Mouse (Mus musculus) kidney, embryonic 15.5 days (tissue): ENCODE measurements around the gene Homer3. TPM values are rescaled to one million over a fixed set of nuclear protein-coding genes. Genes with fewer than 3 reads are reported as not detected.

ENCODE experiments used
- ATAC-seq: fragments of 200-750 bp; cut with Nextera tagmentation; replicated peaks from 2 replicates; pipeline ENCODE4 v1.8.0; 2017; ENCODE audit warnings: moderate TSS enrichment; ENCODE audit not compliant: low FRiP score
- H3K27ac ChIP-seq: fragments of 300-500 bp; sonication (generic); 2 replicates; pipeline ENCODE4 v1.5.1; 2015; ENCODE audit warnings: mild to moderate bottlenecking, inconsistent platforms
- H3K27me3 ChIP-seq: fragments of 300-500 bp; sonication (generic); 2 replicates; pipeline ENCODE4 v1.6.1; 2015; ENCODE audit warnings: inconsistent platforms
- H3K36me3 ChIP-seq: fragments of 300-500 bp; sonication (generic); 2 replicates; pipeline ENCODE4 v1.6.1; 2015; ENCODE audit warnings: inconsistent platforms
- H3K4me1 ChIP-seq: fragments of 300-500 bp; sonication (generic); 2 replicates; pipeline ENCODE4 v1.6.1; 2015; ENCODE audit warnings: inconsistent platforms
- H3K4me2 ChIP-seq: fragments of 300-500 bp; sonication (generic); 2 replicates; pipeline ENCODE4 v1.6.1; 2015; ENCODE audit warnings: moderate library complexity, mild to moderate bottlenecking, inconsistent platforms
- H3K4me3 ChIP-seq: fragments of 300-500 bp; sonication (generic); replicated peaks from 2 replicates; pipeline ENCODE4 v1.5.1; 2015; ENCODE audit warnings: mild to moderate bottlenecking, inconsistent platforms
- H3K9ac ChIP-seq: fragments of 300-500 bp; sonication (generic); 2 replicates; pipeline ENCODE4 v1.6.1; 2015; ENCODE audit warnings: mild to moderate bottlenecking, inconsistent platforms
- H3K9me3 ChIP-seq: fragments of 300-500 bp; sonication (generic); replicated peaks from 2 replicates; pipeline ENCODE4 v1.6.1; 2016; ENCODE audit warnings: inconsistent platforms
- WGBS: fragments of 180-500 bp; shearing (Covaris S2); methylation state at CpG from one replicate; pipeline ENCODE4 v1.1.7; 2015; ENCODE audit warnings: mixed read lengths; 5-methylcytosine and 5-hydroxymethylcytosine counted together
- polyA plus RNA-seq: library from polyadenylated mRNA; unstranded; fragments of >200 nt; fragmentation: Nextera tagmentation; extraction: Ambion mirVana; gene quantifications from 2 replicates; pipeline ENCODE4 v1.2.1, GENCODE M21; 2015

Homer3 gene
- polyA plus RNA-seq, 1 experiment from 2014 or later = 79.9 TPM

DNA sequence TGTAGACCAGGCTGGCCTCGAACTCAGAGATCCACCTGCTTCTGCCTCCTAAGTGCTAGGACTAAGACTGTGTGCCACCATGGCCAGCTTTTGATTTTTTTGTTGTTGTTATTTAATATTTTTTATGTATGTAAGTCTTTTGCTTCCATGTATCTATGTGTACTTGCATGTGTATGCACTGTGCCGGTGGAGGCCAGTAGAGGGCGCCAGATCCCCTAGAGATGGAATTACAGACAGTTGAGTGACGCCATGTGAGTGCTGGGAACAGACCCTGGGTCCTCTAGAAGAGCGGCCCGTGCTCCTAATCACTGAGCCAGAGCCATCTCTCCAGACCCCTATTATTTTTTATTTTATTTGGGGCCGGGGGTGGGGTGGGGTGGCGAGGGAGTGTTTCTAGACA is 4.1 kb downstream of the Homer3 start:
- Histone ChIP-seq H3K27ac (no peak overlapping the region), H3K36me3 (peaks cover 72% of the 10 kb centered on the region), H3K27me3 (no peaks in the 10 kb centered on the region), H3K4me1 (peaks cover 25% of the 10 kb centered on the region), H3K9me3 (no peaks in the 10 kb centered on the region), H3K4me3 (no peak overlapping the region), H3K4me2 (no peak overlapping the region), H3K9ac (no peak overlapping the region)
- WGBS = 91% methylated on average over 8 of the region's 8 CpGs
- ATAC-seq = no peak

DNA sequence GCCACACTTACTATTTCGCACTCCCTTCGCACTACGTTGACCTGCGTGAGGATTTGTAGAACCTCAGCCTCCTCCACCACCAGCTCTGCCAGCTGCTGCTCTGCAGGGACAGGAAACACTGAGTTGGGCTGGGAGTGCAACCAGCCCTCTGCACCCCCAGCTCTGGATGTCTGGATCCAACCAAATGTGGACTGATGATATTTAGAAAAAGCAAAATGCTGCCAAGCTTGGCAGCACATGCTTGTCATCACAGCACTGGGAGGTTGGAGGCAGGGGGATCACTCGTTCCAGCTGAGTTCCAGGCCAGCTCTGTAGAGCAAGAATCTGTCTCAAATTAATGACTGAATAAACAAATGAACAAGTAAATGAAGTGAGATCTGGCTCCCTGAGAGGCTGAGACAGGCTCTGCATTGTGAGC is 11.4 kb downstream of the Homer3 start:
- H3K36me3 ChIP-seq = peaks cover 95% of the 10 kb centered on the region
- no peak overlapping the region for H3K4me3 ChIP-seq
- WGBS = 56% methylated on average over 5 of the region's 5 CpGs
- ATAC-seq = 0 out of 2 replicates have a peak, but pooled peaks have one; percentile 9
- peak overlapping the region; percentile 56; the same call in 1 of the 2 replicates for H3K27ac ChIP-seq
- H3K9ac ChIP-seq = no peak overlapping the region
- no peaks in the 10 kb centered on the region for H3K9me3 ChIP-seq
- H3K4me2 ChIP-seq = no peak overlapping the region
- no peaks in the 10 kb centered on the region for H3K27me3 ChIP-seq
- H3K4me1 ChIP-seq = peaks cover 8% of the 10 kb centered on the region; the same call in 1 of the 2 replicates

- Histone ChIP-seq H3K9ac (no peak overlapping the region), H3K4me2 (peak overlapping the region; percentile 87; the same call in 1 of the 2 replicates), H3K36me3 (peaks cover 59% of the 10 kb centered on the region), H3K9me3 (no peaks in the 10 kb centered on the region), H3K27me3 (no peaks in the 10 kb centered on the region), H3K27ac (no peak overlapping the region), H3K4me1 (peaks cover 31% of the 10 kb centered on the region), H3K4me3 (peak overlapping the region; percentile 97)
- no peak for ATAC-seq
- 85% methylated on average over 3 of the region's 3 CpGs for WGBS
These were observed 18.3 kb downstream of the Homer3 start for GRCm38 (mm10) chr8:70300881-70301280.

- H3K27ac ChIP-seq = peak within 1 kb of the TSS; percentile 88
- H3K36me3 ChIP-seq = peaks cover 59% of the 10 kb centered on the region
- H3K27me3 ChIP-seq = no peaks in the 10 kb centered on the region
- no peaks in the 10 kb centered on the region for H3K9me3 ChIP-seq
- peak within 1 kb of the TSS; percentile 91 for H3K9ac ChIP-seq
- WGBS = 0% methylated on average over 40 of the region's 40 CpGs
- H3K4me1 ChIP-seq = peaks cover 31% of the 10 kb centered on the region
- peak within 1 kb of the TSS; percentile 97 for H3K4me3 ChIP-seq
- H3K4me2 ChIP-seq = peak within 1 kb of the TSS; percentile 87
- peak; percentile 92 for ATAC-seq
These were observed 19.8 kb downstream of the Homer3 start, which contains the start of the genes Ddx49 and Cope for GRCm38 (mm10) chr8:70302358-70302890. Ddx49 (minus strand) TSS chr8:70302489. Cope (plus strand) TSS chr8:70302518.

- H3K27me3 ChIP-seq = no peaks in the 10 kb centered on the region
- H3K9me3 ChIP-seq = no peaks in the 10 kb centered on the region
- peak overlapping the region; percentile 87 for H3K4me2 ChIP-seq
- H3K9ac ChIP-seq = peak overlapping the region; percentile 91
- H3K4me3 ChIP-seq = peak overlapping the region; percentile 97
- peak; percentile 54 for ATAC-seq
- H3K4me1 ChIP-seq = peaks cover 31% of the 10 kb centered on the region
- H3K36me3 ChIP-seq = peaks cover 59% of the 10 kb centered on the region
- 5% methylated on average over 16 of the region's 16 CpGs for WGBS
- H3K27ac ChIP-seq = peak overlapping the region; percentile 88
These were observed 20.3 kb downstream of the Homer3 start for GRCm38 (mm10) chr8:70302901-70303300.

GRCm38 (mm10) chr8:70309311-70309710 is 26.7 kb downstream of the Homer3 start:
- ATAC-seq = no peak
- H3K27me3 ChIP-seq = no peaks in the 10 kb centered on the region
- no peak overlapping the region for H3K27ac ChIP-seq
- peaks cover 93% of the 10 kb centered on the region for H3K36me3 ChIP-seq
- WGBS = 35% methylated on average over 2 of the region's 2 CpGs
- H3K4me2 ChIP-seq = no peak overlapping the region
- no peak overlapping the region for H3K4me3 ChIP-seq
- H3K4me1 ChIP-seq = peaks cover 2% of the 10 kb centered on the region; the same call in 1 of the 2 replicates
- no peak overlapping the region for H3K9ac ChIP-seq
- no peaks in the 10 kb centered on the region for H3K9me3 ChIP-seq

DNA sequence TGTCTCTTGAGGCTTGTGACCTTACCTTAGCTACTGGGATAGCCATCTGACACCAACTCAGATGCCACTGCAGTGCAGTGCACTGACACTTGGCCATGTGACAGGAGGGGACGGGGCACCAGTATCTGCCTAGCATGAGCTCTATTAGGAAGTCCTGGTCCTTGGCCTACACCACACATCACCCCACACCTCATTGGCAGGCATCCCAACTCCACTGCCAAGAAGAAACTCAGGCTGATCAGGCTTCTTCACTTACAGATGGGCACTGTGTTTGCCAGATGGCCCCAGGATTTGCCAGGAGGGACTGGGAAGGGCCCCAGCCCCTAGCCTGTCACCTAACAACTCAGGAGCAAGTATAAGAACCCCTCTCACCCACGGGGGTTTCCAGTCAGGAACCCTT is 30.8 kb downstream of the Homer3 start:
- Histone ChIP-seq H3K4me3 (no peak overlapping the region), H3K9me3 (no peaks in the 10 kb centered on the region), H3K36me3 (peaks cover 52% of the 10 kb centered on the region), H3K4me2 (no peak overlapping the region), H3K27ac (no peak overlapping the region), H3K4me1 (peaks cover 28% of the 10 kb centered on the region), H3K27me3 (no peaks in the 10 kb centered on the region), H3K9ac (no peak overlapping the region)
- 87% methylated on average over 2 of the region's 2 CpGs for WGBS
- no peak for ATAC-seq

DNA sequence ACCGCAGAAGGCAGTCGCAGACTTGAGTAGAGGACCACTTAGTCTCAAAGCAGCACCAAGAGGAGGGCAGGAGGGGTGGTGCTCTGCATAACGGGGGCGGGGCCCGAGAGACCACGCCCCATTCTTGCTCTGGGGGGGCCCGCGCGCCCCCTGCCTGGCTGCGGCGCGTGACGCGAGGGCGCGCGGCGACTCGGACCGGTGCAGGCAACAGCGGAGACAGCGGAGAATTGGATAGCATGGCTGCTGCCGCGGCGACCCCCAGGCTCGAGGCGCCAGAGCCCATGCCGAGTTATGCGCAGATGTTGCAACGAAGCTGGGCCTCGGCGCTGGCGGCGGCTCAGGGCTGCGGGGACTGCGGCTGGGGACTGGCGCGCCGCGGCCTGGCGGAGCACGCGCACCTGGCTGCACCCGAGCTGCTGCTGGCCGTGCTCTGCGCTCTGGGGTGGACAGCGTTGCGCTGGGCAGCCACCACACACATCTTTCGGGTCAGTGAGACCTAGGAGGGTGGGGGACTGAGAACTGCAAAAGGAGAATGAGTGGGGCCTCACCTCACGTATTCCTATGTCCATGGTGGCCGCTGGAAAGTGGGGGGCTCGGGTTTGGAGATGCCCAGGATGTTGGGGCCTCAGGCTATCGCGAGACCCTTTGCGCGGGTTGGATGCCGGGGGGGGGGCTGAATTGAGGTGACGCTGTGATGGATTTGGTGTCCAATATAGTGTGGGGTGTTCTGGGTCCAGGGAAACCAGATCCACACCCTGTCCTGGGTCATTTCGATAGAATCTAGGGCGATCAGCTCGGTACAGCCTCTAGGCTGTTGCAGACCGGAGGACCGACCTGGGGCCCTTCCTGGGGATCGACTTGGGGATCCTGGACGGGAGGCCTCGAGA is 33.2 kb downstream of the Homer3 start, which contains the start of gene Cers1:
TSS of gene Cers1 (plus strand) at position 152 of the 887 bp plus-strand sequence.
- ATAC-seq = peak; percentile 69

GRCm38 (mm10) chr8:70316511-70317504 is 34.2 kb downstream of the Homer3 start:
- WGBS = 13% methylated on average over 15 of the region's 15 CpGs
- peak; percentile 70 for ATAC-seq
- H3K9me3 ChIP-seq = no peaks in the 10 kb centered on the region
- no peak overlapping the region for H3K27ac ChIP-seq
- 0 out of 2 replicates have a peak overlapping the region, but pooled peaks have one; percentile 56 for H3K9ac ChIP-seq
- H3K4me1 ChIP-seq = peaks cover 28% of the 10 kb centered on the region
- H3K36me3 ChIP-seq = peaks cover 20% of the 10 kb centered on the region
- H3K4me3 ChIP-seq = peak overlapping the region; percentile 61
- H3K27me3 ChIP-seq = no peaks in the 10 kb centered on the region
- peak overlapping the region; percentile 87 for H3K4me2 ChIP-seq

More for the DNA sequence above, 33.2 kb downstream of the Homer3 start, which contains the start of gene Cers1:
- peak within 1 kb of the TSS; percentile 61 for H3K4me3 ChIP-seq
- H3K27ac ChIP-seq = peak within 1 kb of the TSS; percentile 45; the same call in 1 of the 2 replicates
- peaks cover 30% of the 10 kb centered on the region for H3K36me3 ChIP-seq
- 3% methylated on average over 66 of the region's 66 CpGs for WGBS
- H3K4me1 ChIP-seq = peaks cover 28% of the 10 kb centered on the region
- H3K9ac ChIP-seq = peak within 1 kb of the TSS; percentile 56
- peak within 1 kb of the TSS; percentile 87 for H3K4me2 ChIP-seq
- H3K9me3 ChIP-seq = no peaks in the 10 kb centered on the region
- no peaks in the 10 kb centered on the region for H3K27me3 ChIP-seq

- Histone ChIP-seq H3K9me3 (no peaks in the 10 kb centered on the region), H3K36me3 (peaks cover 10% of the 10 kb centered on the region), H3K9ac (no peak overlapping the region), H3K27ac (no peak overlapping the region), H3K4me2 (no peak overlapping the region), H3K27me3 (no peaks in the 10 kb centered on the region), H3K4me3 (no peak overlapping the region), H3K4me1 (peaks cover 28% of the 10 kb centered on the region)
- 82% methylated on average over 5 of the region's 5 CpGs for whole genome bisulfite sequencing
- no peak for ATAC-seq
These were observed 35.2 kb downstream of the Homer3 start for GRCm38 (mm10) chr8:70317872-70318271.

- no peaks in the 10 kb centered on the region for H3K4me1 ChIP-seq
- ATAC-seq = no peak
- no peaks in the 10 kb centered on the region for H3K9me3 ChIP-seq
- H3K9ac ChIP-seq = no peak overlapping the region
- no peaks in the 10 kb centered on the region for H3K27me3 ChIP-seq
- no peak overlapping the region for H3K27ac ChIP-seq
- WGBS = 92% methylated on average over 3 of the region's 3 CpGs
- H3K4me2 ChIP-seq = no peak overlapping the region
- no peak overlapping the region for H3K4me3 ChIP-seq
- H3K36me3 ChIP-seq = no peaks in the 10 kb centered on the region
These were observed 41.1 kb downstream of the Homer3 start for GRCm38 (mm10) chr8:70323716-70324115.
